Mouse (Mus musculus) liver, embryonic 12.5 days (tissue): ENCODE data around the gene Krtap6-2. TPM values are rescaled to one million over a fixed set of nuclear protein-coding genes. Genes with fewer than 3 reads are reported as not detected.

Experiments used
- ATAC-seq: fragments of 200-750 bp; cut with Nextera tagmentation; 2 replicates; pipeline ENCODE4 v1.8.0; 2017; ENCODE audit warnings: moderate number of reproducible peaks, mild to moderate bottlenecking, moderate library complexity
- H3K27ac ChIP-seq: fragments of 300-500 bp; sonication (generic); 2 replicates; pipeline ENCODE4 v1.5.1; 2016; ENCODE audit warnings: mild to moderate bottlenecking
- H3K27me3 ChIP-seq: fragments of 300-500 bp; sonication (generic); replicated peaks from 2 replicates; pipeline ENCODE4 v1.6.1; 2016; ENCODE audit warnings: mild to moderate bottlenecking, moderate library complexity
- H3K36me3 ChIP-seq: fragments of 300-500 bp; sonication (generic); 2 replicates; pipeline ENCODE4 v1.6.1; 2016; ENCODE audit warnings: mild to moderate bottlenecking, moderate library complexity
- H3K4me1 ChIP-seq: fragments of 300-500 bp; sonication (generic); 2 replicates; pipeline ENCODE4 v1.6.1; 2016
- H3K4me2 ChIP-seq: fragments of 300-500 bp; sonication (generic); 2 replicates; pipeline ENCODE4 v1.6.1; 2016; ENCODE audit warnings: mild to moderate bottlenecking, moderate library complexity
- H3K4me3 ChIP-seq: fragments of 300-500 bp; sonication (generic); 2 replicates; pipeline ENCODE4 v1.5.1; 2016; ENCODE audit warnings: mild to moderate bottlenecking, moderate library complexity
- H3K9ac ChIP-seq: fragments of 300-500 bp; sonication (generic); 2 replicates; pipeline ENCODE4 v1.6.1; 2016; ENCODE audit warnings: mild to moderate bottlenecking, moderate library complexity
- H3K9me3 ChIP-seq: fragments of 300-500 bp; sonication (generic); replicated peaks from 2 replicates; pipeline ENCODE4 v1.6.1; 2016; ENCODE audit warnings: mild to moderate bottlenecking, moderate library complexity
- WGBS: fragments of 180-500 bp; shearing (Covaris S2); methylation state at CpG from one replicate; pipeline ENCODE4 v1.1.7; 2016; ENCODE audit not compliant: insufficient replicate concordance; 5-methylcytosine and 5-hydroxymethylcytosine counted together
- polyA plus RNA-seq: library from polyadenylated mRNA; unstranded; fragments of >200 nt; fragmentation: Nextera tagmentation; extraction: Ambion mirVana; gene quantifications from 2 replicates; pipeline ENCODE4 v1.2.1, GENCODE M21; 2016

The Krtap6-2 gene
- polyA plus RNA-seq: not detected in 2 replicates

DNA sequence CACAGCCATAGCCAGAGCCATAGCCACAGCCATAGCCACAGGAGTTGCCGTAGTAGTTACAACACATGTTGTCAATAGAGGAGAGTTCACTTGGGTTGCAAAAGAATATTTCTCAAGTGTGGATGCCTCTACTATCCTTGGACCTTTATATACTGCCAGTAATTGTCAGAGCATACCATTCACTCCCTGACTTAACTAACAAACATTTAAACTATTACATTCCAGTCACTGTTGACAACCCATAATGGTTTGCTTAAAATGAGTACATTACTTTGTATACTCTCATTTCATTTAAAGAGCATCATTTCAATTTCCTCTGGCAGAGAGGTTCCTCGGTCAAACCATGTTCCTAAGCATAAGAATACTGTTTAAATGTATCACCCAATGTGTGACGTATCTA is at the start of gene Krtap6-2:
TSS of gene Krtap6-2 (minus strand) at position 101 of the 400 bp plus-strand sequence.
- Histone ChIP-seq H3K9ac (no peak within 1 kb of the TSS), H3K4me3 (no peak within 1 kb of the TSS), H3K27me3 (no peaks in the 10 kb centered on the region), H3K4me2 (no peak within 1 kb of the TSS), H3K9me3 (no peaks in the 10 kb centered on the region), H3K4me1 (no peaks in the 10 kb centered on the region), H3K27ac (no peak within 1 kb of the TSS), H3K36me3 (no peaks in the 10 kb centered on the region)
- 74% methylated on average over 3 of the region's 3 CpGs for WGBS
- ATAC-seq: no peak

DNA sequence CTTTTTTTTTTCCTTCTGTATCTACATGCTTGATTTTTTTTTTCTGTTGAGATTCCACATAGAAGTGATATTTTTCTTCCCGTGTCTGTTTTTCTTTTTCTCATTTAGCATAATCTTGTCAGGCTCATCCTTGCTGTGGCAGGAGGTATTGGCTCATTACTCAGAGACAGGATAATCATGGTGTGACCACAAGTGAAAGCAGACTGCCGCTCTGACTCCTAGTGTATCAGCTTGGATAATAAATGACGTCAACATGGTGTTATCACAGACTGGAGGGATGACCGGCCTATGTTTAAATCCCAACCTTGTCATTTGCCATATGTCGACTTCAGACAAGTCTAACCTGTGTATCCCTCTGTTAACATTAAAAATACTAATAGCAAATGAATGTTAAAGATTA is 41.3 kb upstream of the Krtap6-2 start:
- H3K4me3 ChIP-seq: no peak overlapping the region
- ATAC-seq: no peak
- 0 out of 2 replicates have a peak, but pooled peaks cover 8% of the 10 kb centered on the region for H3K9me3 ChIP-seq
- H3K9ac ChIP-seq: no peak overlapping the region
- H3K4me1 ChIP-seq: no peaks in the 10 kb centered on the region
- H3K36me3 ChIP-seq: no peaks in the 10 kb centered on the region
- H3K27me3 ChIP-seq: no peaks in the 10 kb centered on the region
- H3K27ac ChIP-seq: no peak overlapping the region
- H3K4me2 ChIP-seq: no peak overlapping the region
- WGBS: 63% methylated on average over 5 of the region's 5 CpGs

- H3K4me1 ChIP-seq: no peaks in the 10 kb centered on the region
- no peak for ATAC-seq
- no peak overlapping the region for H3K4me2 ChIP-seq
- H3K27me3 ChIP-seq: no peaks in the 10 kb centered on the region
- H3K4me3 ChIP-seq: no peak overlapping the region
- 0 out of 2 replicates have a peak, but pooled peaks cover 3% of the 10 kb centered on the region for H3K9me3 ChIP-seq
- H3K27ac ChIP-seq: no peak overlapping the region
- 58% methylated on average over 2 of the region's 2 CpGs for WGBS
- no peaks in the 10 kb centered on the region for H3K36me3 ChIP-seq
- no peak overlapping the region for H3K9ac ChIP-seq
Observed at GRCm38 (mm10) chr16:89429586-89429985, 9.7 kb upstream of the Krtap6-2 start.

GRCm38 (mm10) chr16:89425310-89425709 is 5.4 kb upstream of the Krtap6-2 start:
- Histone ChIP-seq H3K9ac (no peak overlapping the region), H3K4me1 (no peaks in the 10 kb centered on the region), H3K27me3 (no peaks in the 10 kb centered on the region), H3K27ac (no peak overlapping the region), H3K36me3 (no peaks in the 10 kb centered on the region), H3K9me3 (0 out of 2 replicates have a peak, but pooled peaks cover 3% of the 10 kb centered on the region), H3K4me3 (no peak overlapping the region), H3K4me2 (no peak overlapping the region)
- WGBS: 81% methylated on average over 5 of the region's 5 CpGs
- no peak for ATAC-seq

GRCm38 (mm10) chr16:89416311-89416710 is 3.6 kb downstream of the Krtap6-2 start:
- ATAC-seq: no peak
- H3K4me3 ChIP-seq: no peak overlapping the region
- H3K36me3 ChIP-seq: no peaks in the 10 kb centered on the region
- 63% methylated on average over 3 of the region's 3 CpGs for WGBS
- no peak overlapping the region for H3K9ac ChIP-seq
- no peak overlapping the region for H3K27ac ChIP-seq
- peaks cover 8% of the 10 kb centered on the region; the same call in 1 of the 2 replicates for H3K9me3 ChIP-seq
- no peak overlapping the region for H3K4me2 ChIP-seq
- H3K27me3 ChIP-seq: no peaks in the 10 kb centered on the region
- H3K4me1 ChIP-seq: no peaks in the 10 kb centered on the region

DNA sequence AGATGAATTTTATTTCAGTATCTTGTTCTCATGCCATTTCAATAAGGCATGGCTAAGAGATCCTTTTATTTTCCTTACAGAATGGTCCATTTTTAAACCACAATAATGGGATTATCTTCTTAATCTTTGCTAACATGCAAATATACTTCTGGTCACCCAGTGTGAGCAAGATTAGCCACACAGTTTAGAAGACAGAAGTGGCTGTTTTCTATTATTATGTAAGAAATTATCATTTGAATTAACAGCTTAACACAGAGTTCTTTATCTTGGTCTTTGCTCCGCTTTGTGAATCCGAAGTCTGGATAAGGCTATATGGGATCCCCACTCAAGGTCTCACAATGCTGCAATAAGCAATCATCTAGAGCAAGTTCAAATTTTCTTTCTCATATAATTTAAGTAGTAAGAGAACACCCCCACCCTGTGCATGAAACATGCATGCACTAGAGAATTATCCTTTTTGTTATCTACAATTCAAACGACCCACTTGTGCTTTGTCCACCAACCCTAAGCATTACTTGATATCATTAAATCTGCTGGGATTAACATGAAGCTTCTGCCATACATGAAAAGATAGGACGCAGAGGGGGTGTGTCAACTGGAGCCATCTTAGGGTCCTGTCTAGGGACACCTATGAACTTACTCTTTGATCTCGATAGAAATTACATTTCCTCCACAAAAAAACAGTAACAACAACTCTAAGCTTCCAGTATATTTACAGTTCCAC is 9.4 kb downstream of the Krtap6-2 start:
- Histone ChIP-seq H3K9me3 (peaks cover 8% of the 10 kb centered on the region; the same call in 1 of the 2 replicates), H3K36me3 (no peaks in the 10 kb centered on the region), H3K27ac (no peak overlapping the region), H3K9ac (no peak overlapping the region), H3K4me2 (no peak overlapping the region), H3K4me1 (no peaks in the 10 kb centered on the region), H3K4me3 (no peak overlapping the region), H3K27me3 (no peaks in the 10 kb centered on the region)
- WGBS: 59% methylated on average over 5 of the region's 5 CpGs
- no peak for ATAC-seq

GRCm38 (mm10) chr16:89403768-89404167 is 16.1 kb downstream of the Krtap6-2 start, which contains the start of gene Krtap21-1:
Krtap21-1 (minus strand) TSS chr16:89403868.
- no peaks in the 10 kb centered on the region for H3K9me3 ChIP-seq
- H3K27ac ChIP-seq: no peak within 1 kb of the TSS
- H3K27me3 ChIP-seq: no peaks in the 10 kb centered on the region
- H3K36me3 ChIP-seq: no peaks in the 10 kb centered on the region
- no peak for ATAC-seq
- no peaks in the 10 kb centered on the region for H3K4me1 ChIP-seq
- no peak within 1 kb of the TSS for H3K4me3 ChIP-seq
- H3K9ac ChIP-seq: no peak within 1 kb of the TSS
- WGBS: 40% methylated on average over 2 of the region's 2 CpGs
- no peak within 1 kb of the TSS for H3K4me2 ChIP-seq

- H3K36me3 ChIP-seq: no peaks in the 10 kb centered on the region
- no peak overlapping the region for H3K27ac ChIP-seq
- H3K9ac ChIP-seq: no peak overlapping the region
- 63% methylated on average over 2 of the region's 2 CpGs for WGBS
- ATAC-seq: no peak
- no peak overlapping the region for H3K4me2 ChIP-seq
- H3K4me1 ChIP-seq: no peaks in the 10 kb centered on the region
- no peaks in the 10 kb centered on the region for H3K27me3 ChIP-seq
- no peaks in the 10 kb centered on the region; the same call in 1 of the 2 replicates for H3K9me3 ChIP-seq
- no peak overlapping the region for H3K4me3 ChIP-seq
Observed at GRCm38 (mm10) chr16:89372734-89373461, 47.0 kb downstream of the Krtap6-2 start.

Other genes starting within 250 kb of the Krtap6-2 start
- gene 1110057P08Rik, start 245.4 kb downstream of the Krtap6-2 start, polyA plus RNA-seq: not detected in 2 replicates
- gene Krtap20-2, start 214.2 kb downstream of the Krtap6-2 start, polyA plus RNA-seq: not detected in 2 replicates
- gene Krtap21-1, start 16.2 kb downstream of the Krtap6-2 start, polyA plus RNA-seq: not detected in 2 replicates
- gene Krtap8-1, start 67.8 kb upstream of the Krtap6-2 start, polyA plus RNA-seq: not detected in 2 replicates
- gene Krtap7-1, start 88.2 kb upstream of the Krtap6-2 start, polyA plus RNA-seq: not detected in 2 replicates
- not detected in 2 replicates for gene Krtap11-1, start 151.1 kb upstream of the Krtap6-2 start, polyA plus RNA-seq